Mouse (Mus musculus): ENCODE results near the gene Cnpy2. TPM values are rescaled to one million over a fixed set of nuclear protein-coding genes. Genes with fewer than 3 reads are reported as not detected.
A peak's percentile ranks its signal among the peaks of the same experiment; 100 is the strongest.

Cnpy2 gene
- polyA plus RNA-seq, 1 experiment from 2014 or later = 329 TPM

DNA sequence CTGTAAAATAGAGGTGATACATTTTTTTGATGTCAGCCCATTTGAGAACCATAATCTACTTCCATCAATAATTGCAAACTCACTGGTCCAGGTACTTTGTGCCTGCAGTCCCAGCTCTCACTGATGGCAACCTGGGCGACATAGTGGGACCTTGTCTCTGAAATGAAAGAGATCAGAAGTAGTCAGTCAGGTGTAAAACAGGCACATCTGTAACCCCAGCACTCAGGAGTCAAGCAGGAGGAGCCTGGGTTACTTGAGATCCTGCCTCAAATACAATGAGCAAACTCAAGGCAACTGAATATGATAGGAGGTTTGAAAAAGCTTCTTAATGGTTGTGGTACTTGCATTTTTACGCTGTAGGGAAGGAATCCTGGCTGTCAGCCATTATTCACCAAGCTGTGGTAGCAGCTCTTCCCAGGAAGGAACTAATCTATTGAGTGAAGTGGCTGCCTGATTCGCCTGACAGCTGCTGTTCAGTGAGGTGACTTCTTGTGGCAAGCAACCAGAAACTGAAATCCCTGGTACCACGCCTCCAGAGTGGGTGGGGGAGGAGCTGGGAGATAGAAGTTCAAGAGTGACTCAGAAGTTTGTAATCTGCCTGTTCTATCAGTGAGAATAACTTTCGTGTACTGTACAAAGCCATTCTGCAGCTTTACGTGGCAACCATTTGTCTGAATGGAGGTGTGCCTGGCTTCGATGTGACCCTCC is 22.5 kb downstream of the Cnpy2 start:
- H3K36me3 ChIP-seq = 0 out of 2 replicates have a peak, but pooled peaks cover 2% of the 10 kb centered on the region
- peak overlapping the region; percentile 83 for H3K27ac ChIP-seq
- H3K27me3 ChIP-seq = no peaks in the 10 kb centered on the region
- 9% methylated on average over 7 of the region's 7 CpGs for WGBS
- peak; percentile 89 for ATAC-seq (ENCODE audit: borderline replicate concordance, extremely low read depth, low FRiP score, low TSS enrichment)
- no peaks in the 10 kb centered on the region for H3K9me3 ChIP-seq
- peak overlapping the region; percentile 9; the same call in 1 of the 2 replicates for H3K4me3 ChIP-seq
- H3K9ac ChIP-seq = no peak overlapping the region
- H3K4me1 ChIP-seq = peaks cover 21% of the 10 kb centered on the region
- peak overlapping the region; percentile 30 for H3K4me2 ChIP-seq

DNA sequence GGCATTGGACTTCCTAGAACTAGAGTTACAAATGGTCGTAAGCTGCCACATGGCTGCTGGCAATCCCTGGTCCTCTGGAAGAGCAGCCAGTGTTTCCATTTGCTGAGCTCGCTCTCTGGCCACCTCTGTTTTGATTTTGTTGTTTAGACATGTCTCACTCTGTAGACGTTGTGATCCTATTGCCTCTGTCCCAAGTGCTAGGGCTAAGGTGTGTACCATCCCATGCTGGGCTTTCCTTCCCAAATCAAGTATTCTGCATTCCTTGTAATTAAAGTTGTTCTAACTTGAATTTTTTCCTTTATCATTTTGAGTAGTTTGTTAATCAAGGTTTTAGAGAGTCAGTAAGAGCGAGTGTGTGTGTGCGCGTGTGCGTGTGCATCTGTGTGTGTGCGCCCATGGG is 25.3 kb downstream of the Cnpy2 start:
- Histone ChIP-seq H3K9me3 (no peaks in the 10 kb centered on the region), H3K4me1 (peaks cover 21% of the 10 kb centered on the region), H3K4me2 (no peak overlapping the region), H3K27me3 (no peaks in the 10 kb centered on the region), H3K27ac (no peak overlapping the region), H3K9ac (no peak overlapping the region), H3K4me3 (no peak overlapping the region), H3K36me3 (peaks cover 26% of the 10 kb centered on the region)
- ATAC-seq (ENCODE audit: borderline replicate concordance, extremely low read depth, low FRiP score, low TSS enrichment) = no peak
- WGBS = 84% methylated on average over 8 of the region's 8 CpGs

DNA sequence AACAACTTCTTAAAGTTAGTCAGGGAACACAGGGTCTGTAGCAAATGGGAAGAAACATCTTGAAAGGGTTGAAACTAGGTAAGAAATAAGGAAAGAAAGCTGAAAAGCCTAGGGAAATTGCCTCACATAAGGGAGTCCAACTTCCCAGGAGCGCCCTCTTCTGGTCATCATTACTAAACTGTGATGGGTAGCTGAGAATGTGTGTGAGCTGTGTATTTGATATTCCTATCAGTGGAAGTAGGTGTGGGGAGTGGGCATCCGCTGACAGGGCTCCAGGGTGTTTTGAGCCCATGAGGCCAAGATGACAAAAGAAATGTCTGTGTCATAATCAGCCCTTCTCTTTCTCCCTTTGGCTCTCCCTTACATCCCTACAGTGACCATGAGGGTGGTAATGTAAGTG is 36.5 kb downstream of the Cnpy2 start:
- H3K9me3 ChIP-seq = no peaks in the 10 kb centered on the region
- no peak overlapping the region for H3K4me2 ChIP-seq
- 39% methylated on average over 2 of the region's 2 CpGs for WGBS
- peaks cover 88% of the 10 kb centered on the region for H3K36me3 ChIP-seq
- no peak overlapping the region for H3K27ac ChIP-seq
- ATAC-seq (ENCODE audit: borderline replicate concordance, extremely low read depth, low FRiP score, low TSS enrichment) = no peak
- H3K27me3 ChIP-seq = no peaks in the 10 kb centered on the region
- H3K4me1 ChIP-seq = no peaks in the 10 kb centered on the region
- H3K4me3 ChIP-seq = no peak overlapping the region
- no peak overlapping the region for H3K9ac ChIP-seq

DNA sequence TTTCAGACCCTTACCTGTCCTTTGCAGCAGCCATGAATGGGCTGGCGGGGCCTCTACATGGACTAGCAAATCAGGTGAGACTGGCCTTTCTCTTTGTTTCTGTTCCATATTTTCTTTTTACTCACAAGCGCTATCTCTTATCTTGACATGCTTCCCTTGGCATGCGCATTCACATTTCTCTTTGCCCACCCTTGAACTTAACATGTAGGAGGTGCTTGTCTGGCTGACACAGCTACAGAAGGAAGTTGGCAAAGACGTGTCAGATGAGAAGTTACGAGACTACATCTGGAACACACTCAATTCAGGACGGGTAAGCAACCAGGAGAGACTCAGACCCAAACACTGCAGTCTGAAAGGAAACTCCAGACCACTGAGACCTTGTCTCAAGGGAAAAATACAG is 37.0 kb downstream of the Cnpy2 start:
- H3K27ac ChIP-seq = no peak overlapping the region
- no peaks in the 10 kb centered on the region for H3K27me3 ChIP-seq
- 76% methylated on average over 6 of the region's 6 CpGs for whole genome bisulfite sequencing
- no peaks in the 10 kb centered on the region for H3K4me1 ChIP-seq
- H3K4me2 ChIP-seq = no peak overlapping the region
- no peak overlapping the region for H3K4me3 ChIP-seq
- H3K9ac ChIP-seq = no peak overlapping the region
- no peaks in the 10 kb centered on the region for H3K9me3 ChIP-seq
- peaks cover 86% of the 10 kb centered on the region for H3K36me3 ChIP-seq
- no peak for ATAC-seq (ENCODE audit: borderline replicate concordance, extremely low read depth, low FRiP score, low TSS enrichment)

DNA sequence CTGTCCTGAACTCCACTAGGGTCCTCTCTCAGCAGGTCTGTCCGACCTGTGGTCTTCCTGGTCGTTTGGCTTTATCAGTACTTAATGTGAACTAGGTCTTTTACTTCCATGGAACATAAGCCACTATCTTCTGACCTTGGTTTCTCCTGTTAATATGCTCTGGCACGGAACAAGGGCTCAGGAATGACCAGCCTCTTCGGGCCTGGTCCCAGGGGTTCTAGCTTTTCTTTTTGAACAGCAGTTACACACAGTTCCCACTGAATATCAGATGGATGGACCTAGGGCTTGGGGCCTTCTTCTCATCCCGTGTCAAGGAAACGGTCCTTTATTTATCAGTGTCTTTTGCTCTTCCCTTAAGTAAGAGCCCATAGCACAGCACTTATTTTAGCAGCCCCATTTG is 39.6 kb downstream of the Cnpy2 start:
- no peak overlapping the region for H3K27ac ChIP-seq
- H3K4me3 ChIP-seq = no peak overlapping the region
- H3K9me3 ChIP-seq = no peaks in the 10 kb centered on the region
- no peak overlapping the region for H3K9ac ChIP-seq
- WGBS = 86% methylated on average over 6 of the region's 6 CpGs
- H3K4me1 ChIP-seq = no peaks in the 10 kb centered on the region
- H3K4me2 ChIP-seq = no peak overlapping the region
- H3K36me3 ChIP-seq = peaks cover 77% of the 10 kb centered on the region
- no peak for ATAC-seq (ENCODE audit: borderline replicate concordance, extremely low read depth, low FRiP score, low TSS enrichment)
- no peaks in the 10 kb centered on the region for H3K27me3 ChIP-seq

DNA sequence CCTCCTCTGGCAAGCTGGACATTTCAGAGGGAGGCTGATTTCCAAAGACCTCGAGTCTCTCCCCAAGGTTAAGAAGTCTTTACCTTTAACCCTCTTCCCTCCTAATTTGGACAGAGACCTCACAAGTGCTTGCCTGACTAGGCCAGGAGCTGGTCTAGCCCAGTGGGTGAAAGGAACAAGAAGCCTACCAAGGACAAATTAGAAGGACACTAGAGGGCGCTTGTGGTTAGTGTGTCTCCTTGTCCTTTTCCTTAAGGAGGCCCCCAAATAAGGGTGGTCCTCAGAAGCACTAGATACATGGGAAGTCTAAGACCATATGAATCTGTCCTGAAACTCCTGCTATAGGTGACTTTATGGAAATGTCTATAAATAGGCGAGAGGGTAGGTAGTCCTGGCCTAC is 40.3 kb downstream of the Cnpy2 start:
- Histone ChIP-seq H3K4me3 (no peak overlapping the region), H3K9me3 (no peaks in the 10 kb centered on the region), H3K4me2 (no peak overlapping the region), H3K27ac (no peak overlapping the region), H3K9ac (no peak overlapping the region), H3K36me3 (peaks cover 70% of the 10 kb centered on the region), H3K27me3 (no peaks in the 10 kb centered on the region), H3K4me1 (peaks cover 2% of the 10 kb centered on the region)
- no peak; the same call in 1 of the 2 replicates for ATAC-seq (ENCODE audit: borderline replicate concordance, extremely low read depth, low FRiP score, low TSS enrichment)
- 39% methylated on average over 3 of the region's 3 CpGs for WGBS

DNA sequence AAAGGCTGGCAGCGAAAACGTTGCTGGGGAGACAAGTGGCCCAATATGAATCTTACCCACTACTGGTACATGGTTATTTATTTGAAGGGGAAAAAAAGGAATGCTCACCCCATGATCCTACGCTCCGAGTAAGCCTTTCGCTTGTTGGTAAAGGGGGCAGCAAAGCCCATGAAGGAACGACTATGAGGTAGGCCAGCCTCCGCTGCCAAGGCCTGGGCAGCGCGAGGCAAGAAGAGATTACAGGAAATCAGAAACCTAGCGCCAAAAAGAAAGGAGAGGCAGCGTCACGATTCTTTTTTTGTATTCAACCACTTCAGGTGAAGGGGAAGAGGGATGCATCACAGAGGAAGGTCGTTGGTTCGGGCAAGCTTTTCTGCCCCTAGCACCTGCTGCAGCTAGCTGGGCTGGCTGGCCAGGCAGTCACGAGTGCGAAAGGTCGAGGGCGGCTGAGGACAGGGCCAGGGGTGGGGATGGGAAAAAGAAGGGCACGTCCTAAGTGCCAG is 45.7 kb downstream of the Cnpy2 start:
- H3K4me1 ChIP-seq = peaks cover 14% of the 10 kb centered on the region
- H3K4me3 ChIP-seq = peak overlapping the region; percentile 70
- H3K36me3 ChIP-seq = peaks cover 17% of the 10 kb centered on the region
- ATAC-seq (ENCODE audit: borderline replicate concordance, extremely low read depth, low FRiP score, low TSS enrichment) = no peak
- H3K27me3 ChIP-seq = no peaks in the 10 kb centered on the region
- no peaks in the 10 kb centered on the region for H3K9me3 ChIP-seq
- H3K27ac ChIP-seq = peak overlapping the region; percentile 97
- WGBS = 14% methylated on average over 19 of the region's 19 CpGs
- peak overlapping the region; percentile 84 for H3K4me2 ChIP-seq
- H3K9ac ChIP-seq = peak overlapping the region; percentile 74

DNA sequence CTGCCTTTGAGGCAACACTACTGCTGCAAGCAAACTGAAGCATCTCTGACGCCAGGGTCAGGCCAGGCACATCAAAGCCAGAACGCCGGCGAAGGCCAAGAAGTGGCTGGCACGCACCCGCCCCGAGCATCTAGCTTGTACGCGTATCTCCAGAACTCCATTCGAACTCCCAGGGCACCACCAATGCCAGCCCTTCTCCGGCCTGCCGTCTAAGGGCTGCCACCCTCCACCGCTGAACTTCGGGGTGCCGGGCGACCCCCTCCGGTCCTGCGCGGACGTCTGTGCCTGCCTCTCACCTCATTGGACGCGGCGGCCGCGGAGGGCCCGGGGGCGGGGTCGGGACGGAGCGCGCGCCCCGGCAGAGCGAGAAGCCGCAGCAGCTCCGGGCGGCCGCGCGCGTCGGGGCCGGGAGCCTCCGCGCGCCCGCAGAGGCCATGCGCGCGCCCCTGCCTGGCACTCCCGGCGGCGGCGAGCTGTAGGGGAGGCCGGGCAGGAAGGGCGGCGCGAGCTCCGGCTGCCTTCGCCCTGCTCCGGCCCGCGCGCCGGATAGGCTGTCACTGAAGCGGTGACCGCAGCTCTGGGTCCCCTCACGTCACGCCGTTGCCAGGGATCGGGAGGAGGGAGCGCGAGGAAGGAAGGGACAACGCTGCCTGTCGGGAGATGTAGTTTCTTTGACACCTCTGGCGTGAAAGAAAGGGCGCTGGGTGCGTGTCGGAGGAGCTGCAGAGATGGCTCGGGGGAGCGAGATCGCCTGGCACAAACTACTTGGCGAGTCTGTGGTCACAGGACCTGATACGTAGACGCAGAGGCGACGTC is 46.4 kb downstream of the Cnpy2 start, which contains the start of gene Coq10a:
Coq10a (minus strand) TSS at position 596 of the 816 bp plus-strand sequence.
- H3K9ac ChIP-seq = peak within 1 kb of the TSS; percentile 74
- H3K4me1 ChIP-seq = peaks cover 14% of the 10 kb centered on the region
- peak within 1 kb of the TSS; percentile 97 for H3K27ac ChIP-seq
- no peaks in the 10 kb centered on the region for H3K9me3 ChIP-seq
- ATAC-seq (ENCODE audit: borderline replicate concordance, extremely low read depth, low FRiP score, low TSS enrichment) = peak; percentile 97
- no peaks in the 10 kb centered on the region for H3K27me3 ChIP-seq
- H3K4me2 ChIP-seq = peak within 1 kb of the TSS; percentile 84
- under 1% methylated on average over 75 of the region's 87 CpGs for WGBS
- H3K4me3 ChIP-seq = peak within 1 kb of the TSS; percentile 70
- H3K36me3 ChIP-seq = peaks cover 10% of the 10 kb centered on the region

DNA sequence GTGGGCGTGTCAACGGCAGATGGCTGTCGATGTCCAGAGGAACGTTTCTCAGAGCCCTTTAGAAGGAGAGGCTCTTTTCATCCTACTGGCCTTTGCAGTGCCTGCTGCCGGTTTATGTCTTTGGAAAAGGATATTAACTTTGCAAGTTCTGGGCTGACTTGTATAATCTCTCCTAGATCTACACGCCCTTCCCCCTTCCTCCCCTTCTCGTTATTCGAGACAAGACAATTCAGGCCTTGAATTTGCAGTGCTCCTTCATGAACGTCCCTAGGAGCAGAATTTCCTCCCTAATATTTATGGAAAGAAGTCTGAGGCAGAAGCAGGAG is 46.9 kb downstream of the Cnpy2 start:
- ATAC-seq (ENCODE audit: borderline replicate concordance, extremely low read depth, low FRiP score, low TSS enrichment) = no peak
- 0 out of 2 replicates have a peak, but pooled peaks cover 7% of the 10 kb centered on the region for H3K36me3 ChIP-seq
- peaks cover 14% of the 10 kb centered on the region for H3K4me1 ChIP-seq
- no peaks in the 10 kb centered on the region for H3K27me3 ChIP-seq
- H3K9me3 ChIP-seq = no peaks in the 10 kb centered on the region
- WGBS = 2% methylated on average over 9 of the region's 9 CpGs
- H3K9ac ChIP-seq = peak overlapping the region; percentile 74
- H3K4me2 ChIP-seq = peak overlapping the region; percentile 84
- peak overlapping the region; percentile 97 for H3K27ac ChIP-seq
- H3K4me3 ChIP-seq = peak overlapping the region; percentile 70

DNA sequence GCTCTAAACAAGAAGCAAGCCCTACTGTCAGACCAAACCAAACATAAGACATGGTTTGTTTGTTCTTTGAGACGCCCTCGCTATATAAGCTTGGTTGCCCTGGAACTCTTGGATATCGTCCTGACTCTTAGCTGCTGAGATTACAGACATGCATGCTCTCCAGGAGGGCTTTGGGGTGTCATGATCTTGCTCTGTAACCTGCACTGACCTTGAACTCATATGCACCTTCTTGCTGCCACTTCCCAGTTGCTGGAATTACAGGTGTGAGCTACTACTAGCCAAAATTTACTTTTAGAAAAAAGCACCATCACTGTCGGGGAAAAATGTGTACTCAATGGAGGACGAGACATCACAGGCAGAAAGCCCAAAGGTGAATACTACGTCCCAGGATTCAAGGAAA is 47.3 kb downstream of the Cnpy2 start:
- no peaks in the 10 kb centered on the region for H3K9me3 ChIP-seq
- H3K36me3 ChIP-seq = 0 out of 2 replicates have a peak, but pooled peaks cover 4% of the 10 kb centered on the region
- no peak for ATAC-seq (ENCODE audit: borderline replicate concordance, extremely low read depth, low FRiP score, low TSS enrichment)
- H3K27ac ChIP-seq = peak overlapping the region; percentile 97
- peak overlapping the region; percentile 70 for H3K4me3 ChIP-seq
- no peaks in the 10 kb centered on the region for H3K27me3 ChIP-seq
- H3K4me1 ChIP-seq = peaks cover 14% of the 10 kb centered on the region
- H3K9ac ChIP-seq = peak overlapping the region; percentile 74
- peak overlapping the region; percentile 84 for H3K4me2 ChIP-seq
- 65% methylated on average over 6 of the region's 6 CpGs for WGBS

DNA sequence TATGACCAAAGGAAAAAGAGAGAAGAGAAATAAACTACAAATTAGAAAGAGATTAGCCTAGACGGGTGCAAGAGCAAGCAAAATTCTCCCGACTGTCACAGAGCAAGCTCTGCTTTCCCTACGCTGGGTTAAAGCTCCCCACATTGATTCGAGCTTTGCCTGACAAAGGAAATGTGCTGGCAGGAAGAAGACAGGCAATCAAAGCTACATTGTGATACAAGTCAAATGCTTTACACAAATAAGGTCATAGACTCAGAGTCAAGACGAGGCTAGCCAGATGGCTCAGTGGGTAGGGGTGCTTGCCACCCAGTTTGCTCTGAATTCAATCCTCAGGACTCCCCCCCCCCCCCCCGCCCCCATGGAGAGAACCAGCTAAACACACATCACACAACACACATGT is 47.8 kb downstream of the Cnpy2 start:
- Histone ChIP-seq H3K4me2 (0 out of 2 replicates have a peak overlapping the region, but pooled peaks have one; percentile 84), H3K27ac (no peak overlapping the region), H3K4me3 (no peak overlapping the region), H3K36me3 (0 out of 2 replicates have a peak, but pooled peaks cover 4% of the 10 kb centered on the region), H3K9me3 (no peaks in the 10 kb centered on the region), H3K9ac (no peak overlapping the region), H3K27me3 (no peaks in the 10 kb centered on the region), H3K4me1 (peaks cover 14% of the 10 kb centered on the region)
- ATAC-seq (ENCODE audit: borderline replicate concordance, extremely low read depth, low FRiP score, low TSS enrichment) = no peak
- 58% methylated on average over 5 of the region's 6 CpGs for WGBS

DNA sequence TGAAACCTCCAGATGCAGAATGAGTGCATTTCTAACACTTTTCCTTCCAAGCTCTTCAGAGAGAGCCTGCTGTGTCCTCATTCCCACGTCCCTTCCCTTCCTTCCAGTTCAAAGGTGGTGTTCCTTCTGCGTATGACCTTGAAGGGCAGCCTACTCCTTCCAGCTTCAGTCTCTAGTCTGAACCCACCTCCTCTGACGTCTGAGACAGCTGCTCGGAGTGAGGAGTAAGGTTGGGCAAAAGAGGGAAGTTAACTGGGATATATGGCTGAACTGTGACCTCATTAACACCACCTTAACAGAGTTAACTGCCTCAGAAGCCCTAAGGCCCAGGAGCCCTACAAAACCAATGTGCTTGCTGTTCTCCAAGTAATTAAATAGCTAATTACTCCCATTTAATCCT is 48.3 kb downstream of the Cnpy2 start:
- Histone ChIP-seq H3K9ac (no peak overlapping the region), H3K4me2 (no peak overlapping the region), H3K9me3 (no peaks in the 10 kb centered on the region), H3K27ac (no peak overlapping the region), H3K4me1 (peaks cover 14% of the 10 kb centered on the region), H3K36me3 (no peaks in the 10 kb centered on the region), H3K4me3 (no peak overlapping the region), H3K27me3 (no peaks in the 10 kb centered on the region)
- WGBS = 46% methylated on average over 4 of the region's 4 CpGs
- ATAC-seq (ENCODE audit: borderline replicate concordance, extremely low read depth, low FRiP score, low TSS enrichment) = no peak
